Mouse (Mus musculus): Measurements from ENCODE around the gene Elane. TPM values are rescaled to one million over a fixed set of nuclear protein-coding genes. Genes with fewer than 3 reads are reported as not detected.

Gene Elane
- not detected in 2 replicates for polyA plus RNA-seq (2015; fragmentation: Nextera tagmentation; extraction: Ambion mirVana)

DNA sequence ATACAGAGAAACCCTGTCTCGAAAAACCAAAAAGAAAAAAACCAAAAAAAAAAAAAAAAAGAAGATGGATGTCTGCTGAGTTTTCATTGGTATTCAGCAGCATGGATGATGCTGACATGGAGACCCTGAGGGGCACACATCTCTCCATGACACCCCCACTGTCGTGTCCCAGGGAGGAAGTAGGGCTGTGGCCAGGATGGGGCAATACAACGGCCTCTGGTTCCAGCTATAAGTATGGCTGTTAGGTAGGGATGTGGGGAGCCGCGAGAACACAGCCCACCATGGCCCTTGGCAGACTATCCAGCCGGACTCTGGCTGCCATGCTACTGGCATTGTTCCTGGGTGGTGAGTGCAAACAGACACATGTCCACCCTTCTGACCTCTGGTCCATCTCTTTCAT is at the start of gene Elane:
Gene Elane, plus strand, starts transcription at position 194 of the 400 bp plus-strand sequence.
- Histone ChIP-seq H3K4me3 (ENCODE audit: low read depth, low read length) (no peak within 1 kb of the TSS), H3K9me3 (ENCODE audit: control insufficient read depth) (no peaks in the 10 kb centered on the region), H3K27ac (ENCODE audit: low read depth, low read length) (no peak within 1 kb of the TSS), H3K27me3 (replicated peaks; ENCODE audit: control insufficient read depth, insufficient read depth, low read length) (0 out of 2 replicates have a peak, but pooled peaks cover 9% of the 10 kb centered on the region), H3K4me1 (replicated peaks; ENCODE audit: control insufficient read depth, insufficient read depth, low read length) (0 out of 2 replicates have a peak, but pooled peaks cover 2% of the 10 kb centered on the region), H3K9ac (ENCODE audit: low read depth, low read length) (no peak within 1 kb of the TSS), H3K4me2 (replicated peaks; ENCODE audit: low read depth) (no peak within 1 kb of the TSS), H3K36me3 (ENCODE audit: control insufficient read depth, insufficient read depth) (no peaks in the 10 kb centered on the region)
- no peak for TF ChIP-seq CTCF (IDR thresholded peaks at IDR 0.05; ENCODE audit: low read depth)
- no peak for ATAC-seq
- WGBS = 91% methylated on average over 6 of the region's 6 CpGs

DNA sequence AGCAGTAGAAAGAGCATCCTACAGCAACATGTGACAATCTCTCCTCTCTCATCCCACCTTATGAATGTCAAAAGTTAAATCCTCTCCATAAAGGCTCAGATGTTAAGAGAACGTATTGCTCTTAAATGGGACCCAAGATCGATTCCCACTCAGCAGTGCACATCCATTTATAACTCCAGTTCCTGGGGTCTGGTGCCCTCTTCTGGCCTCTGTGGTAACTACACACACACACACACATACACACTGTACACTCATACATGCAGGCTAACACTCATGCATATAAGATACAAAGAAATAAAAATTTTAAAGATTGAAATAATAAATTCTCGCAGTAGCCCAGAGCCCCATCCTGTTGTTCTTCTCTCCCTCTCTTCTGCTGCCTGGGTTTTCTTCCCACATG is 49.1 kb upstream of the Elane start:
- H3K4me2 ChIP-seq (replicated peaks; ENCODE audit: low read depth) = no peak overlapping the region
- H3K9ac ChIP-seq (ENCODE audit: low read depth, low read length) = no peak overlapping the region
- peaks cover 4% of the 10 kb centered on the region; the same call in 1 of the 2 replicates for H3K36me3 ChIP-seq (ENCODE audit: control insufficient read depth, insufficient read depth)
- no peaks in the 10 kb centered on the region for H3K27me3 ChIP-seq (replicated peaks; ENCODE audit: control insufficient read depth, insufficient read depth, low read length)
- 98% methylated on average over 3 of the region's 3 CpGs for WGBS
- no peak overlapping the region for H3K4me3 ChIP-seq (ENCODE audit: low read depth, low read length)
- TF ChIP-seq CTCF (IDR thresholded peaks at IDR 0.05; ENCODE audit: low read depth) = peak; percentile 52
- H3K9me3 ChIP-seq (ENCODE audit: control insufficient read depth) = no peaks in the 10 kb centered on the region
- ATAC-seq = no peak
- H3K4me1 ChIP-seq (replicated peaks; ENCODE audit: control insufficient read depth, insufficient read depth, low read length) = no peaks in the 10 kb centered on the region
- no peak overlapping the region for H3K27ac ChIP-seq (ENCODE audit: low read depth, low read length)

- WGBS = 35% methylated on average over 2 of the region's 2 CpGs
- no peaks in the 10 kb centered on the region for H3K27me3 ChIP-seq (replicated peaks; ENCODE audit: control insufficient read depth, insufficient read depth, low read length)
- H3K4me3 ChIP-seq (ENCODE audit: low read depth, low read length) = no peak overlapping the region
- no peaks in the 10 kb centered on the region for H3K36me3 ChIP-seq (ENCODE audit: control insufficient read depth, insufficient read depth)
- no peaks in the 10 kb centered on the region for H3K4me1 ChIP-seq (replicated peaks; ENCODE audit: control insufficient read depth, insufficient read depth, low read length)
- ATAC-seq = no peak
- no peak overlapping the region for H3K9ac ChIP-seq (ENCODE audit: low read depth, low read length)
- H3K27ac ChIP-seq (ENCODE audit: low read depth, low read length) = no peak overlapping the region
- no peak for TF ChIP-seq CTCF (IDR thresholded peaks at IDR 0.05; ENCODE audit: low read depth)
- no peak overlapping the region for H3K4me2 ChIP-seq (replicated peaks; ENCODE audit: low read depth)
- no peaks in the 10 kb centered on the region for H3K9me3 ChIP-seq (ENCODE audit: control insufficient read depth)
Observed at GRCm38 (mm10) chr10:79838151-79838550, 47.9 kb upstream of the Elane start.

- 91% methylated on average over 3 of the region's 3 CpGs for WGBS
- H3K4me1 ChIP-seq (replicated peaks; ENCODE audit: control insufficient read depth, insufficient read depth, low read length) = no peaks in the 10 kb centered on the region
- H3K36me3 ChIP-seq (ENCODE audit: control insufficient read depth, insufficient read depth) = no peaks in the 10 kb centered on the region
- no peak for ATAC-seq
- H3K27ac ChIP-seq (ENCODE audit: low read depth, low read length) = peak overlapping the region; percentile 80
- H3K4me2 ChIP-seq (replicated peaks; ENCODE audit: low read depth) = no peak overlapping the region; the same call in 1 of the 2 replicates
- H3K9ac ChIP-seq (ENCODE audit: low read depth, low read length) = no peak overlapping the region
- H3K4me3 ChIP-seq (ENCODE audit: low read depth, low read length) = no peak overlapping the region
- TF ChIP-seq CTCF (IDR thresholded peaks at IDR 0.05; ENCODE audit: low read depth) = no peak
- H3K27me3 ChIP-seq (replicated peaks; ENCODE audit: control insufficient read depth, insufficient read depth, low read length) = no peaks in the 10 kb centered on the region
- no peaks in the 10 kb centered on the region for H3K9me3 ChIP-seq (ENCODE audit: control insufficient read depth)
Observed at GRCm38 (mm10) chr10:79840091-79840490, 46.0 kb upstream of the Elane start.

DNA sequence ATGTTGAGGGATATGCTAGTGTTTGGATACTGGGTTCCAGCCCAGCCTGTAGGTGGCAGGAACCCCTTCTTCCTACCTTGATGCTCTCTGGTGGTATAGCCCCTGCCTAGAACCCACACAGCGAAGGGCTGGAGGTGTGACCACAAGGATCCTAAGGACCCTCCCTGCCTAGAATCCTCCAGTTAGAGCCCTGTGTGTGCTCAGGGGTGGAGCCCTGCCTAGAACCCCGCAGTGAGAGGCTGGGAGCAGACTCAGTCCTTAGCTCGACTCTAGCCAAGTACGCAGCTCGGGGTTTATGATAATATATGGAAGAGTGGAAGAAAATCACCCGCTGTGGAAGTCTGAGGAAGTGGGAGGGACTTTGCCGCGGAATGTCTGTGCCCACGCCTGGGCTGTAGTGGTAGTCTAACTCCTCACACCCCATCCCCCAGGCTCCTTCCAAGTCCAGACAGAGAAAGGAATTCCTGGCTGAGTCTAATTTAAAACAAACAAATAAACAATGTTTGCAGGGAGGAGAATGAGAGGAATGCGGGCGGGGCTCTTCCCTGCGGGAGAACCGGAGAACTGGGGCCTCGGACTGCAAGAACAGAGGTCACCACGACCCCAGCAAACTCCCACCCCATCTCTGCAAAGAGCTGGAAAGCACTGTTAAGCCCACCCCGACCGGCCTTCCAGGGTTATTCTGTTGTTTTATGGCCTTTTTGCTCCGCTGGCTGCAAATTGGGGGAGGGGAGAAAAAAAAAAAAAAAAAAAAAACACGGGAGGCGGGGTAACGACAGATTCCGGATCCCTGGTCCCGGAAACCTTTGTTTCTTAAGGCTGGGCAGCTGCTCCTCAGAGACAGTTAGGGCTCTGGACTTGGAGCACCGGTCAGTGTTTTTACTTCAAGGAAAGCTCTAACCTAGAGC is 45.1 kb upstream of the Elane start:
- H3K9ac ChIP-seq (ENCODE audit: low read depth, low read length) = peak overlapping the region; percentile 34; the same call in 1 of the 2 replicates
- under 1% methylated on average over 24 of the region's 24 CpGs for WGBS

DNA sequence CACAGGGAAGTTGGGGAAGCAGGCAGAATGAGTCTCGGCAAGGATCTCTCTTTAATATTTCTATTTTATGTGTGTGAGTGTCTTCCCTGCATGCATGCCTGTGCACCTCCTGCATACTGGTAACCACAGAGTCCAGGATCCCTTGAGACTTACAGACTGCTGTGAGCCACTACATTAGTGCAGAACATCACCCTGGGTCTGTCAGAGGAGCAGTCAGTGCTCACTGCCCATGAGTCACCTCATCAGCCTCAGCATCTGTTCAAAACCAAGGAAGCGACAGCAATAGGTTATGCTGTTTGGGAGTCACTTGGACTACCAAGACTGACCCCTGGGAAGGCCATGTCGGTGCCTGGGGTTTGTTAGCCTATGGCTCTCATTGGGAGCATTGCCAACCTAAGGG is 43.7 kb upstream of the Elane start:
- no peaks in the 10 kb centered on the region for H3K36me3 ChIP-seq (ENCODE audit: control insufficient read depth, insufficient read depth)
- no peaks in the 10 kb centered on the region for H3K27me3 ChIP-seq (replicated peaks; ENCODE audit: control insufficient read depth, insufficient read depth, low read length)
- no peak overlapping the region for H3K4me2 ChIP-seq (replicated peaks; ENCODE audit: low read depth)
- H3K9me3 ChIP-seq (ENCODE audit: control insufficient read depth) = no peaks in the 10 kb centered on the region
- 70% methylated on average over 3 of the region's 3 CpGs for WGBS
- no peak for TF ChIP-seq CTCF (IDR thresholded peaks at IDR 0.05; ENCODE audit: low read depth)
- no peak overlapping the region for H3K9ac ChIP-seq (ENCODE audit: low read depth, low read length)
- ATAC-seq = no peak
- no peak overlapping the region for H3K27ac ChIP-seq (ENCODE audit: low read depth, low read length)
- no peaks in the 10 kb centered on the region for H3K4me1 ChIP-seq (replicated peaks; ENCODE audit: control insufficient read depth, insufficient read depth, low read length)
- H3K4me3 ChIP-seq (ENCODE audit: low read depth, low read length) = no peak overlapping the region

More for the DNA sequence above, 45.1 kb upstream of the Elane start:
- H3K4me1 ChIP-seq (replicated peaks; ENCODE audit: control insufficient read depth, insufficient read depth, low read length) = no peaks in the 10 kb centered on the region
- peak overlapping the region; percentile 80 for H3K27ac ChIP-seq (ENCODE audit: low read depth, low read length)
- no peaks in the 10 kb centered on the region for H3K9me3 ChIP-seq (ENCODE audit: control insufficient read depth)
- peak; percentile 61 for ATAC-seq
- H3K4me2 ChIP-seq (replicated peaks; ENCODE audit: low read depth) = peak overlapping the region; percentile 81
- no peaks in the 10 kb centered on the region for H3K36me3 ChIP-seq (ENCODE audit: control insufficient read depth, insufficient read depth)
- H3K4me3 ChIP-seq (ENCODE audit: low read depth, low read length) = peak overlapping the region; percentile 46
- no peaks in the 10 kb centered on the region for H3K27me3 ChIP-seq (replicated peaks; ENCODE audit: control insufficient read depth, insufficient read depth, low read length)
- peak; percentile 55 for TF ChIP-seq CTCF (IDR thresholded peaks at IDR 0.05; ENCODE audit: low read depth)

All from intestine, postnatal 0 days (tissue).